Mouse (Mus musculus) midbrain, embryonic 15.5 days (tissue): ENCODE measurements at regions not wholly inside any gene's neighbourhood (a gene's known extent, or its start where the extent isn't known, plus 50 kb on each side); places are given as distances from the start of the nearest gene placed in this dataset.

Experiments used
- ATAC-seq: fragments of 200-750 bp; cut with Nextera tagmentation; replicated peaks from 2 replicates; pipeline ENCODE4 v1.8.0; 2017; ENCODE audit warnings: moderate TSS enrichment
- H3K27ac ChIP-seq: fragments of 300-500 bp; sonication (generic); 2 replicates; pipeline ENCODE4 v1.5.1; 2015; ENCODE audit warnings: mild to moderate bottlenecking, inconsistent platforms
- H3K27me3 ChIP-seq: fragments of 300-500 bp; sonication (generic); replicated peaks from 2 replicates; pipeline ENCODE4 v1.6.1; 2015; ENCODE audit warnings: inconsistent platforms
- H3K36me3 ChIP-seq: fragments of 300-500 bp; sonication (generic); replicated peaks from 2 replicates; pipeline ENCODE4 v1.6.1; 2015; ENCODE audit warnings: inconsistent platforms
- H3K4me1 ChIP-seq: fragments of 300-500 bp; sonication (generic); 2 replicates; pipeline ENCODE4 v1.6.1; 2015; ENCODE audit warnings: inconsistent platforms
- H3K4me2 ChIP-seq: fragments of 300-500 bp; sonication (generic); 2 replicates; pipeline ENCODE4 v1.6.1; 2015; ENCODE audit warnings: inconsistent platforms, mild to moderate bottlenecking, moderate library complexity
- H3K4me3 ChIP-seq: fragments of 300-500 bp; sonication (generic); 2 replicates; pipeline ENCODE4 v1.5.1; 2015; ENCODE audit warnings: mild to moderate bottlenecking, inconsistent platforms
- H3K9ac ChIP-seq: fragments of 300-500 bp; sonication (generic); 2 replicates; pipeline ENCODE4 v1.6.1; 2015; ENCODE audit warnings: mild to moderate bottlenecking, inconsistent platforms
- H3K9me3 ChIP-seq: fragments of 300-500 bp; sonication (generic); 2 replicates; pipeline ENCODE4 v1.6.1; 2016; ENCODE audit warnings: inconsistent platforms
- WGBS: fragments of 180-500 bp; shearing (Covaris S2); methylation state at CpG from one replicate; pipeline ENCODE4 v1.1.7; 2015; ENCODE audit warnings: mixed read lengths; 5-methylcytosine and 5-hydroxymethylcytosine counted together

GRCm38 (mm10) chr6:51766482-51766881 lies 242.8 kb downstream of the Snx10 start:
- Histone ChIP-seq H3K9me3 (no peaks in the 10 kb centered on the region), H3K4me2 (no peak overlapping the region), H3K27ac (peak overlapping the region; percentile 32; the same call in 1 of the 2 replicates), H3K36me3 (no peaks in the 10 kb centered on the region), H3K4me3 (no peak overlapping the region), H3K4me1 (peaks cover 20% of the 10 kb centered on the region), H3K27me3 (0 out of 2 replicates have a peak, but pooled peaks cover 2% of the 10 kb centered on the region), H3K9ac (no peak overlapping the region)
- no peak for ATAC-seq
- whole genome bisulfite sequencing, result 23% methylated on average over 3 of the region's 3 CpGs

DNA sequence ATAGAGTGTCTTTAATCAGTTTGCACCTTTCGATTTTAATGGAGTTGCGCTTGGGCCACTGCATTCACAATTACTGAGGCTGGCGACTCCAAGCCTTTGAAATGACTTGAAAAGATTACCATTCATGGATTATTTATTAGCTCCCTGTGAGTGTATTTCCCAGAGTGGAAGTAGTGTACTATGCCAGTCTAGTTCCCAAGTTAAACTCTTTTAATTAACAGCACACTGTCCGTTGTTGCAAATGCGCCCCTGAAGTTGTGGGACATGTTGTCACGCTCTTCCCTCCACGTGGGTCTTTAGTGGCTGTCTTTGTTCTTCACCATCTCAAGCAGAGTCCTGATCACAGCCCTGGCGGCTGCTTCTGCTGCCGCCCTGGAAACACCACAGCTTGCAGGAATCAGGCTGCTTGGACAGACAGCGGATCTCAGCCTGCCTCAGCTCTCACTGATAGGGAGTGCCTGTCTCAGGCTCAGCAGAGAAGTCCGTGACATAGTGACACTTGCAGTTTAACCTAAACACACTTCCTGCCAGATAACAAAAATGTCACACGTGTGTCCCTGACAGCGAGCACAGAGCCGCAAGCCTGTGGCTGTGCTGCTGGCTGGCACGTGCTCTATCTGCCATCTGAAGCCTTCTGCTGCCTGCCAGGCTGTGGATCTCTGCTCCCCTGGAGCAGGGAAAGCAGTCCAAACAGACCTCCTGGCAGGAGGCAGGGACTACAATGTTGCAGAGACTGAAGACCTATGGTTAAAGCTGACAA lies 244.1 kb downstream of the Snx10 start:
- 3% methylated on average over 15 of the region's 15 CpGs for WGBS

DNA sequence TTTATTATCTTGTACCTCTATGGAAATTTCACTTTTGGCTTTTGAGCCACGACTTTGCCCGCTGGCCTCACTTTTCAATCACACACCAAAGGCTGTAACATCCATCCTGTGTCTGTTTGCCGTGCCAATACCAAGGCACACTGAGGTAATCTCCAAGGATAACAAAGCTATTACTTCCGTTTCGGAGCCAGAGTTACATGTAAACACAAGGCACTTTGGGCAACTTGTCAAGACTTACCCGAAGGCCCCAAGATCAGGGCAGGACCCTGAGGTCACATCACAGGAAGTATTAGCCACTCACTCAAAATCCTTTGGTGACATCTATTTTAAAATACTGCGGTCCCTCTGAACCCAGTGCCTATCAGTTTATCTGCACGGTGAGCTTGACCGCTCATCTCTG lies 241.3 kb downstream of the Skap2 start:
- H3K4me1 ChIP-seq, result peaks cover 20% of the 10 kb centered on the region
- no peak overlapping the region for H3K9ac ChIP-seq
- H3K4me3 ChIP-seq, result no peak overlapping the region
- 87% methylated on average over 9 of the region's 9 CpGs for WGBS
- H3K4me2 ChIP-seq, result no peak overlapping the region
- no peaks in the 10 kb centered on the region for H3K36me3 ChIP-seq
- 0 out of 2 replicates have a peak, but pooled peaks cover 2% of the 10 kb centered on the region for H3K27me3 ChIP-seq
- H3K9me3 ChIP-seq, result no peaks in the 10 kb centered on the region
- H3K27ac ChIP-seq, result no peak overlapping the region
- no peak for ATAC-seq

More for the DNA sequence above, 244.1 kb downstream of the Snx10 start:
- peak; percentile 88 for ATAC-seq
- H3K27me3 ChIP-seq, result 0 out of 2 replicates have a peak, but pooled peaks cover 2% of the 10 kb centered on the region
- 0 out of 2 replicates have a peak overlapping the region, but pooled peaks have one; percentile 24 for H3K9ac ChIP-seq
- no peaks in the 10 kb centered on the region for H3K9me3 ChIP-seq
- H3K27ac ChIP-seq, result peak overlapping the region; percentile 84
- peak overlapping the region; percentile 44 for H3K4me2 ChIP-seq
- peaks cover 20% of the 10 kb centered on the region for H3K4me1 ChIP-seq
- H3K36me3 ChIP-seq, result no peaks in the 10 kb centered on the region
- peak overlapping the region; percentile 10; the same call in 1 of the 2 replicates for H3K4me3 ChIP-seq

- 0 out of 2 replicates have a peak, but pooled peaks cover 2% of the 10 kb centered on the region for H3K27me3 ChIP-seq
- H3K4me2 ChIP-seq, result no peak overlapping the region
- no peak for ATAC-seq
- H3K9me3 ChIP-seq, result no peaks in the 10 kb centered on the region
- 79% methylated on average over 11 of the region's 11 CpGs for whole genome bisulfite sequencing
- no peak overlapping the region for H3K4me3 ChIP-seq
- no peak overlapping the region for H3K27ac ChIP-seq
- no peaks in the 10 kb centered on the region for H3K36me3 ChIP-seq
- H3K4me1 ChIP-seq, result peaks cover 18% of the 10 kb centered on the region
- no peak overlapping the region for H3K9ac ChIP-seq
These were observed 240.9 kb downstream of the Skap2 start for GRCm38 (mm10) chr6:51771424-51771823.

DNA sequence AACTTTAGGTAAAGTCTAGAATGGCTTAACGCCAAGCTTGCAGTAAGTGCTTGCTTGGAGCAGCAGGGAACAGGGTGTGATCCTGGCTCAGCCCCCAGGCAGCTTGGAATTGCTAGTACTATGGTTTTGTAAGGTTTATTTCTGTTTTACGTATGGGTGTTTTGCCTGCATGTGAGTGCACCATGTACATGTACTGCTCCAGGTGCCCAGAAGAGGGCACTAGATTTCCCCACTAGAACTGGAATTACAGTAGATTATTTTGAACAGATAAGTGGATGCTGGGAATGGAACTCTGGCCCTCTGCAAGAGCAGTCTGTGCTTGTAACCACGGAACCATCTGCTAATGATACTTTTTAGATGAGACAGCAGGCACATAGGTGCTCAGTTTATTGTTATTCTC lies 237.6 kb downstream of the Skap2 start:
- no peak for ATAC-seq
- H3K4me3 ChIP-seq, result no peak overlapping the region
- no peak overlapping the region for H3K9ac ChIP-seq
- H3K4me1 ChIP-seq, result no peaks in the 10 kb centered on the region
- no peaks in the 10 kb centered on the region for H3K9me3 ChIP-seq
- no peak overlapping the region for H3K27ac ChIP-seq
- H3K27me3 ChIP-seq, result no peaks in the 10 kb centered on the region
- WGBS, result 75% methylated on average over 3 of the region's 3 CpGs
- H3K36me3 ChIP-seq, result no peaks in the 10 kb centered on the region
- H3K4me2 ChIP-seq, result no peak overlapping the region

DNA sequence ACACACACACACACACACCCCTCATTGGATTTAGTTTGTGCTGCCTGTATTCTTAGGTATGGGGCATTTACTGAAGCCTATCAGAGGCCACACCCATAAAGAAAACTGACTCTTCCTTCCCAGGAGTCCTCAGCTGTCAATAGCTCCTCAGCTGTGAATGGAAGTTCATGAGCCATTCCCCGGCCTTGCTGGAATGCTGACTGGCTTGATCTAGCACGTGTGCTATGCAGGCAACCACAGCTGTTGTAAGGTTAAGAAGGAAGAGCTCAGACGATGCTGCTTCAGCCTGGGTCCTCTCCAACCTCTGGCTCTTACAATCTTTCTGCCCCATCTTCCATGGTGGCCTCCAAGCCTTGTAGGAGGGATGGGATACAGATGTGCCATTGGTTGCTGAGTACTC lies 226.7 kb downstream of the Skap2 start:
- no peak overlapping the region for H3K27ac ChIP-seq
- no peak overlapping the region for H3K4me2 ChIP-seq
- no peaks in the 10 kb centered on the region for H3K27me3 ChIP-seq
- no peak for ATAC-seq
- H3K36me3 ChIP-seq, result no peaks in the 10 kb centered on the region
- H3K9ac ChIP-seq, result no peak overlapping the region
- peaks cover 3% of the 10 kb centered on the region; the same call in 1 of the 2 replicates for H3K4me1 ChIP-seq
- 69% methylated on average over 3 of the region's 3 CpGs for WGBS
- H3K9me3 ChIP-seq, result no peaks in the 10 kb centered on the region
- no peak overlapping the region for H3K4me3 ChIP-seq

DNA sequence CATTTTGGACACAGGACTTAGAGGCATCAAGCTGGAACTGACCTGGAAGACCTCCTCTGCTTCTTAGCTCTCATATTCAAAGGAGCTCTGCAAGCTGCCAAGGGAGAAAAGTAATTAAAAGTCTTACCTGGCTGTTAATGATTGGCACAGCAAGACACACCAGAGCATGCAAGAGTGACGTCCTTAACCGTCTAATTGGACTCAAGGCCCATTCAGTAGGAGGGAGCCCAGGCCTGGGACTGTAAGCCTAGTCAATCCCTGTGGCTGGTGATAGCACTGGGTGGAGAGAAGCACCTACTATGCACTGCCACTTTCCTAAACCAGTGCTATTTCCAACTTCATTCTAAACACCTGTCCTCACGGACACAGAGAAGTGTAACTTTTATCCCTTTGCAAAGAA lies 225.5 kb downstream of the Skap2 start:
- Histone ChIP-seq H3K27me3 (no peaks in the 10 kb centered on the region), H3K4me3 (no peak overlapping the region), H3K36me3 (no peaks in the 10 kb centered on the region), H3K4me1 (peaks cover 7% of the 10 kb centered on the region; the same call in 1 of the 2 replicates), H3K9ac (no peak overlapping the region), H3K27ac (no peak overlapping the region), H3K9me3 (no peaks in the 10 kb centered on the region), H3K4me2 (no peak overlapping the region)
- no peak for ATAC-seq
- 72% methylated on average over 3 of the region's 3 CpGs for WGBS

DNA sequence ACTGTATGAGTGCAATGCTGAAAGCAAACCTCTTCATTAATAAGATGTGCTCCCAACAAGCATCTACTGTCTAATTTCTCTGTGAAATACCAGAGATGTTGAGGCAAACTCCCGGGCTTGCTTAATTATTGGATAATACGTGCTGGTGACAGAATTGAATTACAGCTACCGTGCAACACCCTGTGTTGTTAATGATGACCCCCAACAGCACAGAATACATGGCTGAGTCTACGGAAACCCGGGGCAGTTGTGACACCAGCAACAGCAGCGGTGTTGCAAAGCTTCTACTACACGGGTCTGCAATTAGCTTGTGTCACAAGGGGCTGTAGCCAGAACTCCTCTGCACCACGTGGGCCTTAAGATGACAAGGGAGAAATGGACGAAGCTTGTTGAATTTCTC lies 224.2 kb downstream of the Skap2 start:
- Histone ChIP-seq H3K4me1 (peaks cover 7% of the 10 kb centered on the region; the same call in 1 of the 2 replicates), H3K36me3 (no peaks in the 10 kb centered on the region), H3K27ac (no peak overlapping the region), H3K27me3 (no peaks in the 10 kb centered on the region), H3K4me2 (no peak overlapping the region), H3K9ac (no peak overlapping the region), H3K4me3 (no peak overlapping the region), H3K9me3 (no peaks in the 10 kb centered on the region)
- no peak for ATAC-seq
- WGBS, result 82% methylated on average over 9 of the region's 9 CpGs

GRCm38 (mm10) chr6:51790293-51790692 lies 222.1 kb downstream of the Skap2 start:
- ATAC-seq, result no peak
- Histone ChIP-seq H3K9me3 (no peaks in the 10 kb centered on the region), H3K4me1 (peaks cover 7% of the 10 kb centered on the region; the same call in 1 of the 2 replicates), H3K27ac (peak overlapping the region; percentile 57), H3K4me3 (no peak overlapping the region), H3K36me3 (no peaks in the 10 kb centered on the region), H3K4me2 (no peak overlapping the region), H3K27me3 (no peaks in the 10 kb centered on the region), H3K9ac (no peak overlapping the region)
- 51% methylated on average over 5 of the region's 5 CpGs for WGBS

DNA sequence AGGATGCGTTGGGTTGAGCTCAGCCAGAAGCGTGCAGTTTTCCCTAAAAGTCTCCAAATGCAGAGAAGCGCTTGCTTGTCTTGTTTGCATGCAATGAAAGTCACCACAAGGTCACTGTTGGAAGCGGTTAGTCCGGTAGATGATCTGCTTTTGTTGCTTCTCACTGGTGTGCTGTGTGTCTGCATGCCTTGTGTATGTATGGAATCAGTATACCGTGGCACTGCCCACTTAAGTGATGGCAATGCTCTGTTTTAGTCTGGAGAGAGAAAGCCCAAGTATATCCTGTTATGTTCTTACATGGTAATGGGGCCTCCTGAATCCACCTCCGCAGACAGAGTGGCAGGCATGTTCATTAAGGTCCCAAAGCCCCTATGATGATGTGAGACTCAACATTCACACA lies 221.7 kb downstream of the Skap2 start:
- no peaks in the 10 kb centered on the region for H3K27me3 ChIP-seq
- no peak overlapping the region for H3K4me3 ChIP-seq
- H3K9me3 ChIP-seq, result no peaks in the 10 kb centered on the region
- H3K9ac ChIP-seq, result no peak overlapping the region
- ATAC-seq, result no peak
- H3K27ac ChIP-seq, result peak overlapping the region; percentile 57
- peaks cover 7% of the 10 kb centered on the region; the same call in 1 of the 2 replicates for H3K4me1 ChIP-seq
- H3K4me2 ChIP-seq, result no peak overlapping the region
- 79% methylated on average over 7 of the region's 7 CpGs for WGBS
- H3K36me3 ChIP-seq, result no peaks in the 10 kb centered on the region

DNA sequence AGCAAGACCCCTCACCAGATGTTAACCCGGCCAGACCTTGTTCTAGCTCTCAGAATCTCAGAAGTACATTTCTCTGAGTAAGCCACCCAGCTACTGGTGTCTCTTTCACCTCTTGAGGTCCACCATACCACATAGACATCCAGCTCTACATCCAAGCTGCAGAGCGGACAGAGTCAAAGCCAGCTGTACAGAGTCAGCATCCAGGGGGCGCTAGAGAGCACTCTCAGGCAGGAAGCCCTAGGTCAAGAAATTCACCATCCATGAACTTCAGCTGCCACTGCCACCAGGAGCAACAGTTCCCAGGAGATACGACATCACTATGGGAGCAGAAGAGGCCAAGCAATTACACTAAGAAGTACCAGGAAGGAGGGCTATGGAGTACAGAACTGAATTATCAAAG lies 217.0 kb downstream of the Skap2 start:
- WGBS, result 53% methylated on average over 4 of the region's 4 CpGs
- no peak overlapping the region for H3K27ac ChIP-seq
- H3K9ac ChIP-seq, result no peak overlapping the region
- peaks cover 7% of the 10 kb centered on the region; the same call in 1 of the 2 replicates for H3K4me1 ChIP-seq
- no peak overlapping the region for H3K4me3 ChIP-seq
- no peak overlapping the region for H3K4me2 ChIP-seq
- ATAC-seq, result no peak
- H3K27me3 ChIP-seq, result no peaks in the 10 kb centered on the region
- no peaks in the 10 kb centered on the region for H3K9me3 ChIP-seq
- H3K36me3 ChIP-seq, result no peaks in the 10 kb centered on the region

- no peak overlapping the region for H3K9ac ChIP-seq
- H3K27ac ChIP-seq, result no peak overlapping the region
- 84% methylated on average over 12 of the region's 12 CpGs for whole genome bisulfite sequencing
- H3K4me3 ChIP-seq, result no peak overlapping the region
- no peaks in the 10 kb centered on the region for H3K4me1 ChIP-seq
- H3K27me3 ChIP-seq, result no peaks in the 10 kb centered on the region
- no peaks in the 10 kb centered on the region for H3K36me3 ChIP-seq
- no peak for ATAC-seq
- H3K4me2 ChIP-seq, result no peak overlapping the region
- no peaks in the 10 kb centered on the region for H3K9me3 ChIP-seq
These were observed 213.6 kb downstream of the Skap2 start for GRCm38 (mm10) chr6:51798577-51799240.
